ENCODE assay signal across 21 mouse cellular contexts in genomic region chr6:58756309-58757015, GRCm38 (mm10).
DNase-seq lines count a peak whose midpoint lies in the region; ATAC-seq and TF ChIP-seq lines count a peak whose summit lies in the region.
"Had no signal": no experiment of that assay in that cellular context is flagged by ENCODE, and none has a peak within 500 bp of the region (broad histone marks: within the 10 kb centered on the region; RNA-seq: fewer than 3 reads in every experiment).

No protein-coding gene starts in this region.

- H3K4me3 ChIP-seq in gastrocnemius, adult 2 months, result no peak overlapping the region
- no peak overlapping the region for H3K4me3 ChIP-seq in lung, postnatal 0 days (ENCODE audit: low read depth, low read length)
- H3K4me3 ChIP-seq: embryonic facial prominence, embryonic 13.5 days; heart, embryonic 13.5 days; hindbrain, embryonic 12.5 days had no signal

- H3K9ac ChIP-seq in lung, postnatal 0 days (replicated peaks; ENCODE audit: low read depth), result no peak overlapping the region
- H3K9ac ChIP-seq: embryonic facial prominence, embryonic 13.5 days; heart, embryonic 13.5 days; hindbrain, embryonic 12.5 days had no signal

- peak; percentile 16 for DNase-seq in retina, postnatal 1 day
- DNase-seq in retina, embryonic 14.5 days (ENCODE audit: low spot score), result no peak
- DNase-seq in MEL-GATA-1-ER (ENCODE audit: extremely low read depth, low read depth), result peak; percentile 70
- no peak for DNase-seq in layer of hippocampus, adult 8-10 months (ENCODE audit: low spot score in 2 of 2)
- DNase-seq in urinary bladder, postnatal 4 days (ENCODE audit: low spot score in 2 of 2), result no peak
- DNase-seq in gastrocnemius, adult 2 months, result no peak
- no peak for DNase-seq in lung, postnatal 0 days (ENCODE audit: low spot score)
- DNase-seq: adrenal gland, adult 2 months; adrenal gland, postnatal 25 days; cerebellum, adult 18-20 months; cerebellum, postnatal 14 days; gastrocnemius, postnatal 14 days; heart, postnatal 36 days had no signal

- no peak for TF ChIP-seq EP300 in lung, postnatal 0 days (IDR thresholded peaks at IDR 0.05)

- peak; percentile 96 for ATAC-seq in megakaryocyte, adult 5-6 weeks (ENCODE audit: poor library complexity, severe bottlenecking)
- no peak for ATAC-seq in lung, postnatal 0 days
- ATAC-seq: forebrain, embryonic 16.5 days; hindbrain, embryonic 16.5 days; inflammation-experienced regulatory T-cells, adult 6 months; intestine, postnatal 0 days had no signal

- H3K9me3 ChIP-seq in lung, postnatal 0 days (ENCODE audit: low read length), result no peaks in the 10 kb centered on the region
- H3K9me3 ChIP-seq: embryonic facial prominence, embryonic 13.5 days; heart, embryonic 13.5 days; hindbrain, embryonic 12.5 days had no signal

- no peak for TF ChIP-seq CTCF in gastrocnemius, adult 2 months (IDR thresholded peaks at IDR 0.05)
- TF ChIP-seq CTCF in lung, postnatal 0 days (IDR thresholded peaks at IDR 0.05), result no peak

- WGBS in lung, postnatal 0 days, result 57% methylated on average over 2 of the region's 2 CpGs

- no peaks in the 10 kb centered on the region for H3K4me1 ChIP-seq in lung, postnatal 0 days (ENCODE audit: insufficient read depth, low read depth, low read length)
- H3K4me1 ChIP-seq: embryonic facial prominence, embryonic 13.5 days; heart, embryonic 13.5 days; hindbrain, embryonic 12.5 days had no signal

- H3K36me3 ChIP-seq in lung, postnatal 0 days (ENCODE audit: insufficient read depth, low read length), result no peaks in the 10 kb centered on the region
- H3K36me3 ChIP-seq: embryonic facial prominence, embryonic 13.5 days; heart, embryonic 13.5 days; hindbrain, embryonic 12.5 days had no signal

- intact Hi-C loops in gastrocnemius, adult 2 months (cut with DNase I), result no loop called here

- H3K27me3 ChIP-seq in lung, postnatal 0 days (replicated peaks; ENCODE audit: insufficient read depth, low read length), result no peaks in the 10 kb centered on the region
- H3K27me3 ChIP-seq: embryonic facial prominence, embryonic 13.5 days; heart, embryonic 13.5 days; hindbrain, embryonic 12.5 days had no signal

- H3K4me2 ChIP-seq in lung, postnatal 0 days (replicated peaks; ENCODE audit: low read depth, low read length), result no peak overlapping the region
- H3K4me2 ChIP-seq: embryonic facial prominence, embryonic 13.5 days; heart, embryonic 13.5 days; hindbrain, embryonic 12.5 days had no signal

- H3K27ac ChIP-seq in gastrocnemius, adult 2 months, result no peak overlapping the region
- H3K27ac ChIP-seq in lung, postnatal 0 days (ENCODE audit: low read length), result no peak overlapping the region
- H3K27ac ChIP-seq: embryonic facial prominence, embryonic 13.5 days; heart, embryonic 13.5 days; hindbrain, embryonic 12.5 days had no signal

Comparison
In these comparisons a context has a peak if more than half of its experiments do, and no peak if none do; other contexts are left out.
1. DNase-seq: peak in retina, postnatal 1 day (single experiment) and MEL-GATA-1-ER (single experiment); none in retina, embryonic 14.5 days (single experiment), layer of hippocampus, adult 8-10 months (0 of 2), urinary bladder, postnatal 4 days (0 of 2), gastrocnemius, adult 2 months (single experiment) and lung, postnatal 0 days (single experiment).